Mouse (Mus musculus) heart, postnatal 0 days (tissue): ENCODE results near the gene Cox4i1.

ENCODE experiments used
- CTCF ChIP-seq: IDR thresholded peaks from 2 replicates; pipeline ENCODE4 v1.5.1; 2016; ENCODE audit warnings: antibody characterized with exemption, control low read depth, low read depth
- EP300 ChIP-seq: IDR thresholded peaks from 2 replicates; pipeline ENCODE4 v1.6.1; 2016; ENCODE audit warnings: antibody characterized with exemption, low read depth

DNA sequence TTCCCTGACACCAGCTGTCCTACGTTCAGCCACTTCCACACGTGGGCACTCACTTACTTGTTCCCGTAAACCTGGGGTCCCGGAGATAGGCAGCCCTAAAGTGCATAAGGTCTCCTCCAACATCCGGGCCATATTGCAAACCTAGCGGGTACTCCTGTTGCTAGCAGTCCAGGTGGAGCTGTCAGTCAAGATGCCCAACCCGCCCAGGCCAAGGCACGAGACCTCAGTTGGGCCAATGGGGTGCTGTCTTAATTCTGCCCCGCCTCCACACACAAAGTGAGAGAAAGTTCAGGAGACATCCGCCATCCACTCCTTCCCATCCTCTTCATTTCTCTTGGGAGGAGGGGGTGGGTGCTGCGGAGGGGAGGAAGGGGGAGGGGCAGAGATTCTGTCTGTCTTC, 41.6 kb upstream of the Cox4i1 start:
- TF ChIP-seq CTCF (no peak), EP300 (no peak)
